Mouse (Mus musculus) brain, embryonic 14.5 days (tissue): ENCODE data around the gene Bicdl1. TPM values are rescaled to one million over a fixed set of nuclear protein-coding genes. Genes with fewer than 3 reads are reported as not detected.
A peak's percentile ranks its signal among the peaks of the same experiment; 100 is the strongest.
"Not testable (repeated sequence)": the region's sequence is repeated elsewhere in the genome, so short reads cannot be mapped to it uniquely, and the experiment has no call there.

Experiments used
- DNase-seq: peaks from one replicate; pipeline ENCODE4 v3.0.0-alpha.2; 2011; ENCODE audit warnings: low read depth
- CTCF ChIP-seq: fragments of 200-500 bp; IDR thresholded peaks from 2 replicates; pipeline ENCODE4 v1.5.1; 2012; ENCODE audit warnings: inconsistent platforms, mild to moderate bottlenecking, moderate library complexity, borderline replicate concordance; ENCODE audit not compliant: insufficient read depth, insufficient read length; ENCODE audit errors: extremely low read depth
- POLR2A ChIP-seq: fragments of 200-500 bp; IDR thresholded peaks from 2 replicates; pipeline ENCODE4 v1.6.1; 2012; ENCODE audit warnings: mild to moderate bottlenecking, inconsistent platforms, borderline replicate concordance; ENCODE audit not compliant: poor library complexity, insufficient read depth, insufficient read length, severe bottlenecking; ENCODE audit errors: extremely low read depth
- polyA plus RNA-seq: library from polyadenylated mRNA; depleted of rRNA; stranded (reverse); fragments of >200 nt; gene quantifications from 2 replicates; pipeline ENCODE4 v1.2.3, GENCODE M21; 2012

Bicdl1 gene
- polyA plus RNA-seq, 1 experiment = 168 TPM

DNA sequence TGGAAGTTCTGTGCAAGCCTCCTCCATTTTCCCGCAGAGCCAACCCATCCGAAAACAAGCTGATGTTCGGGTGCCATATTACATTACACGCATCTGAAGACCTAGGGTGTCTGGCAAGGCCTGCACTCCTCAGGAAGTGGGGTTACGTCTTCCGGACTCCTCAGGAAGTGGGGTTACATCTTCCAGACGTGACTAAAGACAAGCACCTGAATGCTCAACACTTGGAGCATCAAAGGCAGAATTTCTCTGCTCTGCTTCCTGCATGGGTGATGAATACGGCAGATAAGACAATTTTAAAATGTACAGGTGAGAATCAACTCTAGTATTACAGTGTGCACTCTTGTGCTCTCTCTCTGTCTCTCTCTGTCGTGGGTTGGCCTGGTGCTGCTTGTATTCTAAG is 23.4 kb upstream of the Bicdl1 start:
- no peak for DNase-seq
- no peak for TF ChIP-seq CTCF
- no peak for TF ChIP-seq POLR2A

DNA sequence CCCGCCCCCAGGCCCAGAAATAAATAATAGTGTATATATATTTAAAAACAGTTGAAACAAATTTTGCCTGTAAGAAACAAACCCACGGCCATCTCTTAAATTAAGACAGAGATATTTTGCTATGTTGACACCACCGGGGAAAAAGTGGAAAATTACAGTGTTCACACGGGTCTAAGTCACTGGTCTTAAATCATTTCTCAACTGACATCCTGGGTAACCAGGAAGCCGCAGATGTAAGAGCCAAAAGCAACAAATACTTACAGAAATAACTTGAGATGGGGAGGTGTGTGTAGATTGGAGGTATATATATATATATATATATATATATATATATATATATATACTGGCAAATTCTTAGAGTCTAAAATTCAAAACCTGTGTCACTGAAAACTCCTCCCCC is 21.5 kb upstream of the Bicdl1 start:
- no peak for DNase-seq
- TF ChIP-seq CTCF (no peak), POLR2A (no peak)

DNA sequence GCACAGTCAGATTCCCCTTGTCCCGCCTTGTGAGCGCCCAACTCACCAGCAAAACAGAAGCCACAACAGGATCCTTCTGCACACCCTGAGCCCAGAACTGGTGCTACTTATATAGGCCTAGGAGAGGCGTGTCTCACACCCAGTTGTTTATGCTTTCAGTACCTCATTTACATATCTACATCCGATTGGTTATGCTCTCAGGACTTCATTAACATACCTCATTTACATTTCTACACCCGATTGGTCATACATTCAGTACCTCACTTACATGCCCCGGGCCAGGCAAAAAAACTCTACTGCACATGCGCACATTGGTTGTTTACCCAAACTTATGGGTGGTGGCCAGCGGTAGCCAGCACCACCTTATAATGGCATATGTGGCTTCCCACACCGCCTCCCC is 20.5 kb upstream of the Bicdl1 start:
- DNase-seq = not testable (repeated sequence)

DNA sequence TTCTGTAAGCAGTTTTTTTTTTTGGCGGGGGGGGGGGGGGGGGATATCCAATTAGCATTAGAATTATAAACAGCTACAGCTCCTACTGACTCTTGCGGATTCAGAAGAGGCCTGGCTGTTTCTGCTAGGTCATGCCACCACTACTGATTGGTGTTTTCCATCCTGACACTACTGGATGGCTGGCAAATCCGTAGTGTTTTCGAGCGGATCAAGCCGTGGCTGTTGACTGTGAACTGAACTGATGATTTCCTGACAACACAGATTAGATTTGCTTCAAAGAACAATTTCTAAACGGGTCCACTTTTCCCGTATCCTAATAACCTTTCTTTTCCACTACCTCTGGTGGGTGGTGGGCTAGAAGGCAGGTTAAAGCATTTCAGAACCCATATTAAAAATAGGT is 16.9 kb upstream of the Bicdl1 start:
- DNase-seq = peak; percentile 15
- TF ChIP-seq POLR2A (no peak), CTCF (no peak)

DNA sequence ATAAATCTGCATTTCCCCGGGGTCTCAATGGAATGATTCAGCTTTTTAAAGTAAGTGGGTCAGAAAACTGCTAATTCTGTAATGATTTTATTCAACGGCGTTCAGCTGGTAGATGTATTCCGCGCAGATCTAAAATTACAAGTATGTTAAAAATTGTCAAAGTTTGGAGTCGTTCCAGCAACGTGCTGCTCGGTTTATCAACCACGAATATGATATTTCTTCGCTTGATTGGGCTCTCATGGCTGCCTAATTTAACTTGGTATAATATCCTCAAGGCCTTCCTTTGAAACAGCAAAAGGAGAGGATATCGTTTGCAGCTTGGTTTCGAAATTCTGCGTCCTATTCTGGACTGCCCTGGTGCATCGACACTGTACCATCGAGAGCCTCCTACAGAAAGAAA is 13.9 kb upstream of the Bicdl1 start:
- DNase-seq = peak; percentile 37

DNA sequence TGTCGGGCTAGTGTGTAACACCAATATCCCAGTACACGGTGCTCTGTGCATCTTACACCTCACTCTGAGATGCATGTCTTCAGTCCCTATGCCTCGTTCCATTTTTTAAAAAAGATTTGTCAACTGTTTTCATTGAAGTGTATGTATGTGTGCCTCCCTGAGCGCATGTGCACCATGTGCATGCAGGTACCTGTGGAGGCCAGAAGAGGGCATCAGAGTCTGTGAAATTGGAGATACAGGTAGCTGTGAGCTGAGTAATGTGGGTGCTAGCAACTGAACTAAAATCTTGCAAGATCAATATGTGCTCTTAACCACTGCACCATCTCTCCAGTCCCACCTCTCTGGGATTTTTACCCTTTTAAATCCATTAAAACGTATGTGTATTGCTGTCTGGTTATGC is 6.6 kb upstream of the Bicdl1 start:
- DNase-seq = no peak
- TF ChIP-seq CTCF = no peak
- no peak for TF ChIP-seq POLR2A

More for the DNA sequence above, 13.9 kb upstream of the Bicdl1 start:
- TF ChIP-seq POLR2A = no peak
- TF ChIP-seq CTCF = no peak

DNA sequence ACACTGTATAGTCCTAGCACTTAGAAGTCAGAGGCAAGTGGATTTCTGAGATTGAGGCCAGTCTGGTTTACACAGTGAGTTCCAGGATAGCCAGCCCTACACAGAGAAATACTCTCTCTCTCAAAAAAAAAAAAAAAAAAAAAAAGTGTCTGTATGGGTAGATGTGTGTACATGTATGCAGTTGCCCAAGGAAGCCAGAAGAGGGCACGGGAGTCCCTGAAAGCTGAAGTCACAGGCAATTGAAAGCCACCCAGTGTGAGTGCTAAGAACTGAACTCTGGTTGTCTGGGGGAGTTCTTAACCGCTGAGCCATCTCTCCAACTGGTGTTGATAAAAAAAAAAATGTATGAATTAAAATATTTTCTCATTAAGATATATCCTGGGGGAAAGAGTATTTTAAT is 3.1 kb upstream of the Bicdl1 start:
- TF ChIP-seq CTCF = peak; percentile 21; the same call in 1 of the 2 replicates
- no peak for TF ChIP-seq POLR2A
- DNase-seq = peak; percentile 20

DNA sequence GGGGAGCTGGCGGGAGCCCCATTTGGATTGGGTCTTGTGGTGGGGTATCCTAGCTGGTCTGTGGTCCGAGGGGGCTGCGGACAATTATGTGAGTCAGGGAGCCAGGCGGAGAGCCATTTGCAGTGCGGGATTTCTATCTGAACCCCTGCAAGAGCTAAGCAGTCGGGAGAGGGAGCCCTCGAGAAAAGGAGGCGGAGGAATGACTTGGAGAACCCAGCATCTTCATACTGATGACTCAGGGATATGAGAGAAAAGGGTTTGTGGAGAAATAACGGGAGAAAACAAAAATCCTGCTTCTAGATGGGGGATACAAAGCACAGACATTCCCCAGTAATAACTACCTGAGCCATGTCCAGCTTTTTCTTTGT is 1.4 kb upstream of the Bicdl1 start:
- TF ChIP-seq CTCF (peak; percentile 52; the same call in 1 of the 2 replicates), POLR2A (no peak)
- peak; percentile 96 for DNase-seq

DNA sequence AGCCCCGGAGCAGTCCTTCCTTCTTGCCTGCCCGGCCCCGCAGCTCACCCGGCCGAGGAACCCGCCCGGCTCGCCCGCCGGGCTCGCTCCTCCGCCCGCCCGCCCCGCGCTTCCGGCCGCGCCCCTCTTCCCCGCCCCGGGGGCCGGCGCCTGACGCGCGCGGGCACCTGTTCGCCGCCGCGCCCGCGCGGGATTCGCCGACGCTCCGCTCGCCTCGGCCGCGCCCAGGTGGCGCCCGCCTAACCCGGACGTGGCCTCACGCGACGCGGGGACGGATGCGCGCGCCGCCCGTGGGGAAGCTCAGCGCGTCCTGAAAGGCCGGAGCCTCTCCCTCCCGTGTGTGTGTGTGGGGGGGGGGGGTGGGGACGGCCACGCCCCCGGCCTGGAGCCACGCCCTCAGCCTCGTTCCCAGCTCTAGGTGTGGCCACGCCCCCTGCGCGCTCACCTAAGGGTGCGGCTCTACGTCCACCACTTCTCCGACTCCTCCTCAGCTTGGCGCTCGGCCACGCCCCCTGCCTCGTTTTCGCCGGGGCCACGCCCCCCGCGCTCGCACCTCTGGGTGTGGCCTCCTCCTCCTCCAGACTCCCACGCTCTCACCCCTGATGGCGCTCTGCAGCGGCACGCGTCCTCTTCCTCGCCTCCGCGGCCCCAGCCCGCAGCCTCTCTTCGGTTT is 891 bp upstream of the Bicdl1 start:
- TF ChIP-seq POLR2A = peak; percentile 55
- no peak for TF ChIP-seq CTCF

DNA sequence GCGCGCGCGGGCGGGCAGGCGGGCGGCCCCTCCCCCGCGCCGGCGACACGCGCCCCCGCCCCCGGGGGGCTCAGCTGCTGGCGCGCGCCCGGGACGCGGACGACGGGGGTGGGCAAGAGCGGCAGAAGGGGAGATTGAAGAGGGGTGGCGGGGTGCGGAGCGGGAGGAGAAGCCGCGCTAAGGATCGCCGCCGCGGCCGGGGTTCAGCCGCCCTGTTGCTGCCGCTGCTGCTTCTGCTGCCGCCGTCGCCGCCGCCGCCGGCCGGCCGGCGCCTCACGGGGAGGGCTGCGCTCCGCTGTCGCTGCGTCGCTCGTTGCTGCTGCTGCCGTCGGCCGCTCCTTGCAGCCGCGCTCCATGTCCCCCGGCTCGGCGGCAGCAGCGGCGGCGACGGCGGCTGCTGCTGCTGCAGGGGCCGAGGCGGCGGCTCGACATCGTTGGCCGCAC is 333 bp upstream of the Bicdl1 start:
- peak; percentile 68 for DNase-seq

More for the DNA sequence above, 891 bp upstream of the Bicdl1 start:
- DNase-seq = peak; percentile 97

DNA sequence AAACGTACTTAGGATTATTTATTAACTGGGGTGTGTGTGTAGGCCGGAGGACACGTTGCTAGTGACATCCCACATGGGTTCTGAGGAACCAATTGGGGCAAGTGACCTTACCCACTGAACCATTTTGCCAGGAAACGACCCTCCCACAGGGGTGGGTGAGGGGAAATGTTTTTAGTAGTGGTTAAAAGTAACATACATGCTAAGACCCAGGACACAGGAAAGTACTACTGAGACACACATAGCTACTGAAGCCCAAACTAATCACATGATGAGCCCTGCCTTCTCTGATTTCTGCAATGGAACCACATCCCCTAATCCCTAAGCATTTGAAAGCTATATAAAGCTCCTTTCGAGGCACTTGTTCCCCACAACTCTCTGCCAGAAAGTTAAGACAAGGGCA is 1.1 kb downstream of the Bicdl1 start:
- DNase-seq = no peak
- TF ChIP-seq POLR2A (no peak), CTCF (no peak)

More for the DNA sequence above, 333 bp upstream of the Bicdl1 start:
- no peak for TF ChIP-seq POLR2A
- no peak for TF ChIP-seq CTCF

DNA sequence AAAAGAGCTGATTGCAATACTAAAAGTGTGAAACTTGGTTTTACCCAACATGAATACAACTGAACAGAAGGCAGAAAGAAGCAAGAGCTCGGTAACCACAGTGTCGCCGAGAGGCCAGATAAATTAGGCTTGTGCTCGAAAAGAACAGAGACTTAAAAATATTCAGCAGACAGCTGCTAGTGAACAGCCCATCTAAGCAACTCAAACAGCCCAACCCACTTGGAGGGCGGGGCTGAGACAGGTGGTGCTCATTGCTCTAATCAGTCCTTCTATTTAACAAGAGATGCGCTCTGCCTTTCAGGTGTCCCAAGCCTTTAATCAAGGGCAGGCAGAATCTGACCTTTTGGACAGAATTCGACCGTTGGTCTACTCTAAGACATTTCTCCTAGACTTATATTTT is 4.8 kb downstream of the Bicdl1 start:
- DNase-seq = no peak
- TF ChIP-seq POLR2A = no peak
- no peak for TF ChIP-seq CTCF
